ENCODE assay signal across 8 mouse cellular contexts in the genomic region with DNA sequence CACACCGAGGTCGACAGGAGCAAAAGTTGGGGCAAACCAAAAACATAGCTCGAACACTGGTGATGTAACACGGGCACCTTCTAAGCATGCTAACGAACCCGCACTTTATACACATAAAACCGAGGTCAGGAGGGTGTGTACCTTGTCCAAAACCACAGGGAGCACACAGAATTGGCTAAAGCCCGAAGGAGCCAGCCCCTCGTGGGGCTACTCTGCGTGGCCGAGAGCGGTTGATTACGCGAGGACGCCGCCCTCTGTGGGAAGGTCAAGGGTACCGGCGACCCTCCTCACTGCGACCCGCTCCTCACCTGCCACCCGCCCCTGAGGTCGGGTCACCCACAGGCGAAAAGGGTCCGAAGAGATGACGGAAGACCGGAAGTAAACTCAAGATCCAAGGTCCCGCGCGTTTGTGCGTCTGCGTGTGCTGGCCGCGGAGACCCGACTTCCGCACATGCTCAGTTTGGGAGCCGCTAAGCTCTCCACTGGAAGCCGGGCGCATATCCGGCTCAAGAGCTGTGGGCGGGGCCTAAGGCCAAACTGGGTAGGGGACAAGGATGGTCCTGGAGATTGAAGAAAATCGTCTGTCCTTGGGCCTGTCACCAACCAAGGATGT. TPM values are rescaled to one million over a fixed set of nuclear protein-coding genes. Genes with fewer than 3 reads are reported as not detected.
A peak's percentile ranks its signal among the peaks of the same experiment; 100 is the strongest.
DNase-seq lines count a peak whose midpoint lies in the region; ATAC-seq lines count a peak whose summit lies in the region.

A gene (minus strand): TSS at position 452 of the 613 bp plus-strand sequence.

- under 1% methylated on average over 41 of the region's 41 CpGs for WGBS in heart, embryonic 14.5 days
- WGBS in liver, embryonic 13.5 days (ENCODE audit: insufficient replicate concordance): under 1% methylated on average over 41 of the region's 41 CpGs
- WGBS in stomach, embryonic 16.5 days: 1% methylated on average over 41 of the region's 41 CpGs

- no peaks in the 10 kb centered on the region for H3K27me3 ChIP-seq in heart, embryonic 14.5 days (ENCODE audit: control insufficient read depth, insufficient read depth, low read length)
- H3K27me3 ChIP-seq in liver, embryonic 13.5 days: no peaks in the 10 kb centered on the region
- no peaks in the 10 kb centered on the region for H3K27me3 ChIP-seq in stomach, embryonic 16.5 days (ENCODE audit: control insufficient read depth, insufficient read depth, low read length)

- peaks cover 22% of the 10 kb centered on the region for H3K36me3 ChIP-seq in heart, embryonic 14.5 days (ENCODE audit: control insufficient read depth, insufficient read depth, low read length)
- peaks cover 23% of the 10 kb centered on the region for H3K36me3 ChIP-seq in liver, embryonic 13.5 days
- H3K36me3 ChIP-seq in stomach, embryonic 16.5 days (ENCODE audit: control insufficient read depth, insufficient read depth, low read length): 0 out of 2 replicates have a peak, but pooled peaks cover 9% of the 10 kb centered on the region

- H3K4me2 ChIP-seq in heart, embryonic 14.5 days (ENCODE audit: low read length): peak within 1 kb of the TSS; percentile 92
- peak within 1 kb of the TSS; percentile 74 for H3K4me2 ChIP-seq in liver, embryonic 13.5 days
- peak within 1 kb of the TSS; percentile 93 for H3K4me2 ChIP-seq in stomach, embryonic 16.5 days (ENCODE audit: low read depth, low read length)

- DNase-seq in c-Kit-negative CD71-positive TER-119-positive erythroid progenitor cells, embryonic 14.5 days (ENCODE audit: low read depth, low spot score): peak; percentile 78
- peak; percentile 72 for DNase-seq in fibroblast of lung, adult 2 months (ENCODE audit: low read depth)
- DNase-seq in kidney, postnatal 14 days: peak; percentile 92
- DNase-seq in liver, embryonic 13.5 days: peak; percentile 78
- peak; percentile 82 for DNase-seq in neural tube, embryonic 10.5 days (ENCODE audit: extremely low spot score, low spot score)

- peak within 1 kb of the TSS; percentile 39 to 47; a peak in 2 of 4 replicates for H3K27ac ChIP-seq in heart, embryonic 14.5 days (replicated peaks in 1 of 2; ENCODE audit: control insufficient read depth in 1 of 2, insufficient read depth in 1 of 2, low read depth in 2 of 2, low read length in 2 of 2)
- H3K27ac ChIP-seq in liver, embryonic 13.5 days: peak within 1 kb of the TSS; percentile 81
- H3K27ac ChIP-seq in stomach, embryonic 16.5 days (ENCODE audit: low read length): peak within 1 kb of the TSS; percentile 12; the same call in 1 of the 2 replicates

- H3K9ac ChIP-seq in heart, embryonic 14.5 days (ENCODE audit: low read length): peak within 1 kb of the TSS; percentile 87
- peak within 1 kb of the TSS; percentile 85 for H3K9ac ChIP-seq in liver, embryonic 13.5 days
- peak within 1 kb of the TSS; percentile 83 for H3K9ac ChIP-seq in stomach, embryonic 16.5 days (ENCODE audit: low read length)

- peak; percentile 77 for ATAC-seq in CD4-positive, CD25-positive, alpha-beta regulatory T cell, adult 4 months
- ATAC-seq in heart, embryonic 14.5 days (ENCODE audit: insufficient number of reproducible peaks, insufficient read depth, low FRiP score, low read depth): peak; percentile 77
- ATAC-seq in liver, embryonic 13.5 days (ENCODE audit: low read depth): peak; percentile 81
- ATAC-seq in stomach, embryonic 16.5 days (ENCODE audit: insufficient read depth, low FRiP score): peak; percentile 92

- H3K9me3 ChIP-seq in heart, embryonic 14.5 days (ENCODE audit: control insufficient read depth, low read length): no peaks in the 10 kb centered on the region
- no peaks in the 10 kb centered on the region for H3K9me3 ChIP-seq in liver, embryonic 13.5 days (replicated peaks)
- H3K9me3 ChIP-seq in stomach, embryonic 16.5 days (replicated peaks; ENCODE audit: control insufficient read depth, low read length): no peaks in the 10 kb centered on the region

- H3K4me1 ChIP-seq in heart, embryonic 14.5 days (ENCODE audit: control insufficient read depth in 2 of 2, insufficient read depth in 2 of 2, low read length in 2 of 2): peaks cover 3 to 12% of the 10 kb centered on the region in 2 experiments; a peak in 3 of 4 replicates
- H3K4me1 ChIP-seq in liver, embryonic 13.5 days (replicated peaks): peaks cover 59% of the 10 kb centered on the region
- peaks cover 4% of the 10 kb centered on the region; the same call in 1 of the 2 replicates for H3K4me1 ChIP-seq in stomach, embryonic 16.5 days (ENCODE audit: control insufficient read depth, insufficient read depth, low read length)

- peak within 1 kb of the TSS; percentile 78 to 80 for H3K4me3 ChIP-seq in heart, embryonic 14.5 days (ENCODE audit: control insufficient read depth in 1 of 2, insufficient read depth in 1 of 2, low read depth in 1 of 2, low read length in 2 of 2)
- H3K4me3 ChIP-seq in liver, embryonic 13.5 days (replicated peaks): peak within 1 kb of the TSS; percentile 76
- H3K4me3 ChIP-seq in stomach, embryonic 16.5 days (replicated peaks; ENCODE audit: low read length): peak within 1 kb of the TSS; percentile 82

RNA-seq across cellular contexts. Expression of the gene that starts here (rescaled TPM):
- 10 to 100 TPM; 44.8 to 63.7 TPM for polyA plus RNA-seq in CD4-positive, CD25-positive, alpha-beta regulatory T cell, adult 4 months (2017; shearing (Covaris generic))
- 33.8 and 34.8 TPM in 2 replicates for polyA plus RNA-seq in heart, embryonic 14.5 days (2014; fragmentation: Nextera tagmentation; extraction: Ambion mirVana)
- polyA plus RNA-seq in liver, embryonic 13.5 days (2015; fragmentation: Nextera tagmentation; extraction: Ambion mirVana): 18.6 and 22.1 TPM in 2 replicates
- 36.4 and 36.6 TPM in 2 replicates for polyA plus RNA-seq in stomach, embryonic 16.5 days (2015; fragmentation: Nextera tagmentation; extraction: Ambion mirVana)

Comparison
In these comparisons a context has a peak if more than half of its experiments do, and no peak if none do; other contexts are left out.
1. Peak in every context shown above with its lines: DNase-seq, ATAC-seq, H3K4me3 ChIP-seq and H3K27ac ChIP-seq.
2. H3K27ac ChIP-seq: peak in every context shown above with its lines; median percentile 81 in liver, embryonic 13.5 days; 43 in heart, embryonic 14.5 days; 12 in stomach, embryonic 16.5 days.